Mouse (Mus musculus) neutrophil, adult 59 days (primary cell): Measurements from ENCODE around the gene Gm7954. TPM values are rescaled to one million over a fixed set of nuclear protein-coding genes. Genes with fewer than 3 reads are reported as not detected.

Experiments used
- total RNA-seq, 2 experiments: library from RNA; stranded (reverse); gene quantifications; 1 replicate in 1 of 2; 2 replicates in 1 of 2; pipeline ENCODE4 v1.2.4; 2023

Gene Gm7954
- total RNA-seq, result not detected

GRCm38 (mm10) chr14:41453418-41453817 is at the start of gene Gm7954:
TSS of gene Gm7954 (minus strand) at chr14:41453518.

GRCm38 (mm10) chr14:41489385-41489784 is 36.1 kb upstream of the Gm7954 start, which contains the start of gene Gm3486:
TSS of gene Gm3486 (minus strand) at chr14:41489485.

GRCm38 (mm10) chr14:41408181-41408580 is 45.1 kb downstream of the Gm7954 start, which contains the start of gene Gm6482:
TSS of gene Gm6482 (minus strand) at chr14:41408281.

Other genes with a start within 250 kb of the Gm7954 start
- gene Gm2832, start 174.7 kb downstream of the Gm7954 start, total RNA-seq, result not detected
- gene Gm5798, start 104.9 kb downstream of the Gm7954 start, total RNA-seq, result not detected
- gene Gm7945, start 67.1 kb downstream of the Gm7954 start, total RNA-seq, result not detected
- not detected for gene Gm6482, start 45.2 kb downstream of the Gm7954 start, total RNA-seq
- gene Gm3486, start 36.0 kb upstream of the Gm7954 start, total RNA-seq, result not detected
- gene Gm7970, start 102.1 kb upstream of the Gm7954 start, total RNA-seq, result not detected
- not detected for gene 1700049E17Rik2, start 119.7 kb upstream of the Gm7954 start, total RNA-seq
- not detected for gene Gm3072, start 171.1 kb upstream of the Gm7954 start, total RNA-seq
- not detected for gene Gm3676, start 193.0 kb upstream of the Gm7954 start, total RNA-seq
- gene Gm8068, start 248.4 kb upstream of the Gm7954 start, total RNA-seq, result not detected